Mouse (Mus musculus) hindbrain, postnatal 0 days (tissue): ENCODE data around the gene Tead1. TPM values are rescaled to one million over a fixed set of nuclear protein-coding genes. Genes with fewer than 3 reads are reported as not detected.
A peak's percentile ranks its signal among the peaks of the same experiment; 100 is the strongest.

Experiments used
- ATAC-seq: fragments of 200-750 bp; cut with Nextera tagmentation; 2 replicates; pipeline ENCODE4 v1.8.0; 2017; ENCODE audit warnings: mild to moderate bottlenecking, moderate TSS enrichment, moderate library complexity
- DNase-seq: peaks from one replicate; pipeline ENCODE4 v3.0.0-alpha.2; 2015; ENCODE audit warnings: low spot score
- H3K27ac ChIP-seq: fragments of 300-500 bp; sonication (generic); 2 replicates; pipeline ENCODE4 v1.5.1; 2014; ENCODE audit warnings: mild to moderate bottlenecking
- H3K27me3 ChIP-seq: fragments of 300-500 bp; sonication (generic); 2 replicates; pipeline ENCODE4 v1.6.1; 2014; ENCODE audit warnings: low read length, mixed read lengths; ENCODE audit not compliant: insufficient read depth
- H3K36me3 ChIP-seq: fragments of 300-500 bp; sonication (generic); 2 replicates; pipeline ENCODE4 v1.6.1; 2014; ENCODE audit warnings: low read length, mixed read lengths; ENCODE audit not compliant: insufficient read depth
- H3K4me1 ChIP-seq: fragments of 300-500 bp; sonication (generic); 2 replicates; pipeline ENCODE4 v1.6.1; 2014; ENCODE audit warnings: antibody characterized with exemption, low read length, mixed read lengths; ENCODE audit not compliant: insufficient read depth
- H3K4me2 ChIP-seq: fragments of 300-500 bp; sonication (generic); 2 replicates; pipeline ENCODE4 v1.6.1; 2014; ENCODE audit warnings: low read depth, mild to moderate bottlenecking, low read length, moderate library complexity, mixed read lengths
- H3K4me3 ChIP-seq: fragments of 300-500 bp; sonication (generic); 2 replicates; pipeline ENCODE4 v1.5.1; 2014; ENCODE audit warnings: low read length
- H3K9ac ChIP-seq: fragments of 300-500 bp; sonication (generic); replicated peaks from 2 replicates; pipeline ENCODE4 v1.6.1; 2014; ENCODE audit warnings: mild to moderate bottlenecking, low read length, moderate library complexity, mixed read lengths
- H3K9me3 ChIP-seq: fragments of 300-500 bp; sonication (generic); 2 replicates; pipeline ENCODE4 v1.6.1; 2016; ENCODE audit warnings: low read length, mixed read lengths
- CTCF ChIP-seq: IDR thresholded peaks from 2 replicates; pipeline ENCODE4 v1.5.1; 2016; ENCODE audit warnings: antibody characterized with exemption, control low read depth, low read depth
- WGBS: fragments of 180-500 bp; shearing (Covaris S2); extraction: QIAGEN DNeasy Blood & Tissue Kit; methylation state at CpG from one replicate; pipeline ENCODE4 v1.1.7; 2014; 5-methylcytosine and 5-hydroxymethylcytosine counted together
- microRNA-seq, 2 experiments: library from miRNA; unstranded; fragments of <30 nt; microRNA quantifications; one replicate each; pipeline ENCODE4; 2016
- polyA plus RNA-seq: library from polyadenylated mRNA; unstranded; fragments of >200 nt; fragmentation: Nextera tagmentation; extraction: Ambion mirVana; gene quantifications from 2 replicates; pipeline ENCODE4 v1.2.1, GENCODE M21; 2015
- total RNA-seq: library from RNA; depleted of rRNA; stranded (reverse); fragments of >200 nt; gene quantifications from 2 replicates; pipeline ENCODE4 v1.2.3, GENCODE M21; 2014

Tead1 gene
- total and polyA plus RNA-seq, 2 experiments from 2014 or later = 10.2 to 32.4 TPM

- DNase-seq (no peak), ATAC-seq (no peak)
- no peak for TF ChIP-seq CTCF
- H3K9me3 ChIP-seq = no peaks in the 10 kb centered on the region
- no peak overlapping the region for H3K4me2 ChIP-seq
- H3K9ac ChIP-seq = no peak overlapping the region
- H3K27ac ChIP-seq = no peak overlapping the region
- no peaks in the 10 kb centered on the region for H3K4me1 ChIP-seq
- no peak overlapping the region for H3K4me3 ChIP-seq
- 88% methylated on average over 1 of the region's 1 CpGs for WGBS
- H3K36me3 ChIP-seq = no peaks in the 10 kb centered on the region
- H3K27me3 ChIP-seq = no peaks in the 10 kb centered on the region
Measured at GRCm38 (mm10) chr7:112943056-112943455, 263.9 kb downstream of the Tead1 start.

- Histone ChIP-seq H3K9me3 (no peaks in the 10 kb centered on the region), H3K4me1 (no peaks in the 10 kb centered on the region), H3K9ac (no peak overlapping the region), H3K27ac (no peak overlapping the region), H3K36me3 (no peaks in the 10 kb centered on the region), H3K27me3 (no peaks in the 10 kb centered on the region), H3K4me2 (no peak overlapping the region), H3K4me3 (no peak overlapping the region)
- ATAC-seq (no peak), DNase-seq (no peak)
- 64% methylated on average over 6 of the region's 6 CpGs for WGBS
- no peak for TF ChIP-seq CTCF
Measured at GRCm38 (mm10) chr7:112946706-112947105, 267.6 kb downstream of the Tead1 start.

DNA sequence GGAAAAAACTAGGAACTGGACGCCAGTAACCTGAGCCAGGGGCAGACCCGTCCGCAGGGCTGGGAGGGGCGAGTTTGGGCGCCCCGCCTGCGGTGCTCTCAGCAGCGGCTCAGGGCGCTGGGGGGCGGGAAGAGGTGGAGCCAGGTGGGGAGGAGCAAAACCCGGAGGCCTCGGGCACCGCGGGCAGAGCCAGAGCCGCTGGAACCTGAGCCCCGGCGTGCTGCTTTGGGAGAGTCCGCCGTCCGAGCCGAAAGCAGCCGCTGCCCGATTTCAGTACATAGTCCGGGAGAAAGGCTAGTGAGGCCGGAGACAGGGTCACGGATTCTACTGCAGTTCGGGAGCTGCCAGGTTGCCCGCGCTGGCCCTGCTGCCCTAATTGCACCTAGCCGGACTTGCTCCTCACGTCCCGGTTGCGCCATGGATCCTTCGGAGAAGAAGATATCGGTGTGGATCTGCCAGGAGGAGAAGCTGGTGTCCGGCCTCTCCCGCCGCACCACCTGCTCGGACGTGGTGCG is 274.7 kb downstream of the Tead1 start, which contains the start of gene Rassf10:
Gene Rassf10 (plus strand): TSS at position 186 of the 515 bp plus-strand sequence.
- peak within 1 kb of the TSS; percentile 51 for H3K9ac ChIP-seq
- no peaks in the 10 kb centered on the region for H3K9me3 ChIP-seq
- peak within 1 kb of the TSS; percentile 66 for H3K4me2 ChIP-seq
- H3K27ac ChIP-seq = peak within 1 kb of the TSS; percentile 26; the same call in 1 of the 2 replicates
- peak within 1 kb of the TSS; percentile 46 for H3K4me3 ChIP-seq
- H3K36me3 ChIP-seq = no peaks in the 10 kb centered on the region
- under 1% methylated on average over 41 of the region's 41 CpGs for WGBS
- H3K27me3 ChIP-seq = peaks cover 19% of the 10 kb centered on the region
- peak; percentile 81 for ATAC-seq
- peaks cover 7% of the 10 kb centered on the region; the same call in 1 of the 2 replicates for H3K4me1 ChIP-seq
- no peak for TF ChIP-seq CTCF
- peak; percentile 72 for DNase-seq

DNA sequence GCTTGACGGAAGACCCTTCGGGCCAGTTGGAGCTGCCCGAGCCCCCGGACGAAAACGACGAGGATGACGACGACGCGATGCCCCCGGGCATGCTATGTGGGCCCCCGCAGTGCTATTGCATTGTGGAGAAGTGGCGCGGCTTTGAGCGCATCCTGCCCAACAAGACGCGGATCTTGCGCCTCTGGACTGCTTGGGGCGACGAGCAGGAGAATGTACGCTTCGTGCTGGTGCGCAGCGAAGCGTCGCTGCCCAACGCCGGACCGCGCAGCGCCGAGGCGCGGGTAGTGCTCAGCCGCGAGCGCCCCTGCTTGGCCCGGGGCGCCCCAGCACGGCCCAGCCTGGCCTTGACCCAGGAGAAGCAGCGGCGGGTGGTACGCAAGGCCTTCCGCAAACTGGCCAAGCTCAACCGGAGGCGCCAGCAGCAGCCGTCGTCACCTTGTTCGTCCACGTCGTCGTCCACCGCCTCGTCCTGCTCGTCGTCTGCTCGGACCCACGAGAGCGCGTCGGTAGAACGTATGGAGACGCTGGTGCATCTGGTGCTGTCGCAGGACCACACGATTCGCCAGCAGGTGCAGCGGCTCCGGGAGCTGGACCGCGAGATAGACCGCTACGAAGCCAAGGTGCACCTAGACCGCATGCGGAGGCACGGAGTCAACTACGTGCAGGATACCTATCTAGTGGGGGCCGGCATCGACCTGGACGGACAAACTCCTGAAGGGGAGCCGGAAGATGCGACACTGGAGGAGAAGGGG is 275.4 kb downstream of the Tead1 start:
- peaks cover 7% of the 10 kb centered on the region; the same call in 1 of the 2 replicates for H3K4me1 ChIP-seq
- peaks cover 21% of the 10 kb centered on the region for H3K27me3 ChIP-seq
- no peak for TF ChIP-seq CTCF
- H3K4me3 ChIP-seq = peak overlapping the region; percentile 46
- no peaks in the 10 kb centered on the region for H3K36me3 ChIP-seq
- peak overlapping the region; percentile 66 for H3K4me2 ChIP-seq
- no peaks in the 10 kb centered on the region for H3K9me3 ChIP-seq
- H3K27ac ChIP-seq = peak overlapping the region; percentile 26; the same call in 1 of the 2 replicates
- DNase-seq (peak; percentile 45), ATAC-seq (peak; percentile 66; the same call in 1 of the 2 replicates)
- WGBS = under 1% methylated on average over 78 of the region's 82 CpGs
- H3K9ac ChIP-seq = peak overlapping the region; percentile 51

DNA sequence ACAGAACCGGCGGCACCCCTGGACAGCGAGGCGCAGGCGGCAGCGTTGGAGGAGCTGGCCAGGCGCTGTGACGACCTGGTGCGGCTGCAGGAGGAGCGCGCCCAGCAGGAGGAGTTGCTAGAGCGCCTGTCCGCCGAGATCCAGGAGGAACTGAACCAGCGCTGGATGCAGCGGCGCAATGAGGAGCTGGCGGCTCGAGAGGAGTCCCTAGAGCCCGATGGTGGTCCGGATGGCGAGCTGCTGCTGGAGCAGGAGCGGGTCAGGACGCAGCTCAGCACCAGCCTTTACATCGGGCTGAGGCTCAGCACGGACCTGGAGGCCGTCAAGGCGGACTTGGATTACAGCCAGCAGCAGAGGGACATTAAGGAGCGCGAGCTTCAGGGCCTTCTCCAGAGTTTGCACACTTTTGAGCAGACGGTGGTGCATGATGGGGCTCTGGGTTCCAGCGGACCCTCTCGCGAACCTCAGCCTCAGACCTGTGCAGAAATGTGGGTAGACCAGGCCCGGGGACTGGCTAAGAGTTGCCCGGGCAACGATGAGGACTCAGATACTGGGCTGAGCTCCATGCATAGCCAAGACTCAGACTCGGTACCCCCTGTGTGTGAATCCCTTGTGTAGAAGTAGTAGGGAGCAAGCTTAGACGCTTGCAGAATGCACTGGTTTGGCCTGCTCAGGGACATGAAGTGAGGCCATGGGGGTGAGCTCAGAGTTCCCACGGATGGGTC is 276.1 kb downstream of the Tead1 start:
- H3K4me1 ChIP-seq = peaks cover 7% of the 10 kb centered on the region; the same call in 1 of the 2 replicates
- no peaks in the 10 kb centered on the region for H3K9me3 ChIP-seq
- DNase-seq = peak; percentile 49
- H3K9ac ChIP-seq = peak overlapping the region; percentile 51
- peaks cover 21% of the 10 kb centered on the region for H3K27me3 ChIP-seq
- peak overlapping the region; percentile 66 for H3K4me2 ChIP-seq
- peak; percentile 74; the same call in 1 of the 2 replicates for ATAC-seq
- no peaks in the 10 kb centered on the region for H3K36me3 ChIP-seq
- no peak for TF ChIP-seq CTCF
- 3% methylated on average over 40 of the region's 40 CpGs for WGBS
- H3K27ac ChIP-seq = peak overlapping the region; percentile 6; the same call in 1 of the 2 replicates
- H3K4me3 ChIP-seq = peak overlapping the region; percentile 46

DNA sequence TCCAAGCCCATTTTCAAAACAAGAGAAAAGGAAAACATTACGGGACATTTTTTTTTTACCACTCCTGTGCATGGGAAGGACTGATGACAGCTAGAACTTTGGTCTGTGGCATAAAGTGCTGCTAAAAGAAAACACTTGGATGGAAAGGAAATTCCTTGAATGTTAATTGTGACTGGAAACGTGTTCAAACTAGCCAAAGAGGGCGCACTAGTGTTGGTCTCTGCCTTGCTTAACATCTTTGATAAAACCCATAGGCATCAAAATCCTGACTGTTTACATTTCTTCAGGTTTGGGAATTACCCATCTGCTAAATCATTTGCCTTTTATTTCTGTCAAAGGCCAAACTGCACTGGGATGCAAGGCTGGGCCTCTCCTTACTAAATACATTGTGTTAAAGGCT is 276.8 kb downstream of the Tead1 start:
- H3K27ac ChIP-seq = no peak overlapping the region
- H3K4me3 ChIP-seq = 0 out of 2 replicates have a peak overlapping the region, but pooled peaks have one; percentile 46
- DNase-seq = peak; percentile 9
- H3K9ac ChIP-seq = no peak overlapping the region
- no peaks in the 10 kb centered on the region for H3K36me3 ChIP-seq
- H3K4me1 ChIP-seq = peaks cover 7% of the 10 kb centered on the region; the same call in 1 of the 2 replicates
- H3K27me3 ChIP-seq = peaks cover 21% of the 10 kb centered on the region
- no peak for ATAC-seq
- TF ChIP-seq CTCF = peak; percentile 36
- 42% methylated on average over 3 of the region's 3 CpGs for WGBS
- H3K9me3 ChIP-seq = no peaks in the 10 kb centered on the region
- peak overlapping the region; percentile 66 for H3K4me2 ChIP-seq

Small RNA genes lying within 50 kb of the gene (microRNA-seq; reads per million reads assigned to microRNA genes)
- gene Gm44462 = 0 reads per million in 2 experiments
